Mouse (Mus musculus): ENCODE measurements around the gene Fxyd3. TPM values are rescaled to one million over a fixed set of nuclear protein-coding genes. Genes with fewer than 3 reads are reported as not detected.

Fxyd3 gene
- polyA plus RNA-seq, 1 experiment from 2014 or later, result 0.43 TPM

DNA sequence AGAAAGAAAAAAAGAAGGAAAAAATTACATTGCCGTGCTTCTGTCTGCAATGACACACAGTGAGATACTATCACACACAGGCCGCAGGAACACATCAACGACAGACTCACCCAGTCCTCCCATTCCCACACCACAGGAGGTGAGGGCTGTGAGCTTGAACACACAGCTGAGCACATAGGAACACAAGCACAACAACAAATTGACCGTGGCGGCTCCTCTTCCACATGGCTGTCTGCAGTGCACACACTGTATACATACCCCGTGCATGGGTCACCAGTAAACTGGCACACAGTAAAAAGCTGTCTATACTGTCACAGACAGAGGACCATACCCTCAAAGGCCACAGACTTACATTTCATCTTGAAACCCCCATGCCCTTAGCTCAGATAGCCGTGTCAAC lies 20.1 kb downstream of the Fxyd3 start:
- H3K4me3 ChIP-seq (ENCODE audit: low read length), result no peak overlapping the region
- no peaks in the 10 kb centered on the region for H3K36me3 ChIP-seq (ENCODE audit: control insufficient read depth, insufficient read depth, low read length)
- peaks cover 14% of the 10 kb centered on the region for H3K4me1 ChIP-seq (ENCODE audit: control insufficient read depth, insufficient read depth, low read depth, low read length)
- no peak for ATAC-seq
- peaks cover 12% of the 10 kb centered on the region for H3K27me3 ChIP-seq (replicated peaks; ENCODE audit: control insufficient read depth, insufficient read depth, low read length)
- WGBS, result 71% methylated on average over 7 of the region's 7 CpGs
- H3K27ac ChIP-seq (ENCODE audit: low read depth, low read length), result no peak overlapping the region
- H3K4me2 ChIP-seq (ENCODE audit: low read length), result no peak overlapping the region
- H3K9ac ChIP-seq (ENCODE audit: low read depth, low read length), result no peak overlapping the region
- no peaks in the 10 kb centered on the region for H3K9me3 ChIP-seq (ENCODE audit: control insufficient read depth, low read length)

GRCm38 (mm10) chr7:31055883-31056282 lies 20.6 kb downstream of the Fxyd3 start:
- no peaks in the 10 kb centered on the region for H3K9me3 ChIP-seq (ENCODE audit: control insufficient read depth, low read length)
- no peak overlapping the region for H3K4me3 ChIP-seq (ENCODE audit: low read length)
- no peaks in the 10 kb centered on the region for H3K36me3 ChIP-seq (ENCODE audit: control insufficient read depth, insufficient read depth, low read length)
- no peak overlapping the region for H3K27ac ChIP-seq (ENCODE audit: low read depth, low read length)
- H3K27me3 ChIP-seq (replicated peaks; ENCODE audit: control insufficient read depth, insufficient read depth, low read length), result peaks cover 17% of the 10 kb centered on the region
- 20% methylated on average over 3 of the region's 4 CpGs for WGBS
- H3K9ac ChIP-seq (ENCODE audit: low read depth, low read length), result no peak overlapping the region
- no peak for ATAC-seq
- no peak overlapping the region for H3K4me2 ChIP-seq (ENCODE audit: low read length)
- peaks cover 20% of the 10 kb centered on the region for H3K4me1 ChIP-seq (ENCODE audit: control insufficient read depth, insufficient read depth, low read depth, low read length)

- no peak for ATAC-seq
- H3K4me3 ChIP-seq (ENCODE audit: low read length), result peak overlapping the region; percentile 5; the same call in 1 of the 2 replicates
- WGBS, result 11% methylated on average over 10 of the region's 10 CpGs
These were observed 21.1 kb downstream of the Fxyd3 start for GRCm38 (mm10) chr7:31055354-31055824.

DNA sequence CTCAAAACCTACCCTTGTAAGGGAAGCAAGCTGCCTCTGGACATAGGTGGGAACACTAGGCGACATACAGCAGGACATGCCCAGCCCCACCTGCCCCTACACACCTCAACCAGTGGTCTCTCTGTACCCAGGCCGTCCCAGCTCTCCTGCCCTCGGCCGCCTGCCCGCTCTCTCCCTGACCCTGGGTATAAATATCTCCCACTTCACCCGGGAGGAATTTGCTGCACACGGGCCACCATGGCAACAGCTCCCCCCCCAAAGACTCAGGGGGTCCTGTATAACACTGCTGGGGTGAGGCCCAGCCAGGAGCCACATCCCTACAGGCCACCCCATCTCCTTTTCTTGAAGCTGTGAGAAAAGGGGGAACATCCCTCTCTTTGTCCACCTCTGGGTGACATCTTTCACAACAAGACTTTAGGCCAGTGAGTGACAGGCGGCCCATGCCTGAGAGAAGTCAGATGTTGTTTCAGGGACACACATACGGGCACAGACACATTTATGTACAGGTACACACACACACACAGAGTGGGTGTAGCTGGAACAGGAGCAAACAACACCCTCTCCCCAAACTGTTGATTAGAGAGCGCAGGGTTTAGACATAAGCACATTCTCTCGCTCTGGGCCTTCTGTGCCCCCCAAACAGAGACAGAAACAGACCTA lies 21.7 kb downstream of the Fxyd3 start:
- H3K27me3 ChIP-seq (replicated peaks; ENCODE audit: control insufficient read depth, insufficient read depth, low read length), result peaks cover 19% of the 10 kb centered on the region
- no peaks in the 10 kb centered on the region for H3K36me3 ChIP-seq (ENCODE audit: control insufficient read depth, insufficient read depth, low read length)
- H3K4me2 ChIP-seq (ENCODE audit: low read length), result peak overlapping the region; percentile 8; the same call in 1 of the 2 replicates
- peaks cover 29% of the 10 kb centered on the region for H3K4me1 ChIP-seq (ENCODE audit: control insufficient read depth, insufficient read depth, low read depth, low read length)
- H3K9me3 ChIP-seq (ENCODE audit: control insufficient read depth, low read length), result no peaks in the 10 kb centered on the region
- no peak overlapping the region for H3K4me3 ChIP-seq (ENCODE audit: low read length)
- no peak overlapping the region for H3K27ac ChIP-seq (ENCODE audit: low read depth, low read length)
- no peak for ATAC-seq
- WGBS, result 44% methylated on average over 11 of the region's 11 CpGs
- H3K9ac ChIP-seq (ENCODE audit: low read depth, low read length), result no peak overlapping the region

More at GRCm38 (mm10) chr7:31055354-31055824, 21.1 kb downstream of the Fxyd3 start:
- Histone ChIP-seq H3K36me3 (ENCODE audit: control insufficient read depth, insufficient read depth, low read length) (no peaks in the 10 kb centered on the region), H3K9me3 (ENCODE audit: control insufficient read depth, low read length) (no peaks in the 10 kb centered on the region), H3K4me2 (ENCODE audit: low read length) (peak overlapping the region; percentile 5; the same call in 1 of the 2 replicates), H3K27ac (ENCODE audit: low read depth, low read length) (no peak overlapping the region), H3K4me1 (ENCODE audit: control insufficient read depth, insufficient read depth, low read depth, low read length) (peaks cover 23% of the 10 kb centered on the region), H3K9ac (ENCODE audit: low read depth, low read length) (0 out of 2 replicates have a peak overlapping the region, but pooled peaks have one; percentile 1), H3K27me3 (replicated peaks; ENCODE audit: control insufficient read depth, insufficient read depth, low read length) (peaks cover 19% of the 10 kb centered on the region)

- no peaks in the 10 kb centered on the region for H3K9me3 ChIP-seq (ENCODE audit: control insufficient read depth, low read length)
- no peak overlapping the region for H3K4me3 ChIP-seq (ENCODE audit: low read length)
- H3K9ac ChIP-seq (ENCODE audit: low read depth, low read length), result no peak overlapping the region
- no peaks in the 10 kb centered on the region for H3K36me3 ChIP-seq (ENCODE audit: control insufficient read depth, insufficient read depth, low read length)
- whole genome bisulfite sequencing, result 27% methylated on average over 10 of the region's 10 CpGs
- no peak overlapping the region for H3K27ac ChIP-seq (ENCODE audit: low read depth, low read length)
- H3K4me1 ChIP-seq (ENCODE audit: control insufficient read depth, insufficient read depth, low read depth, low read length), result peaks cover 33% of the 10 kb centered on the region
- peaks cover 19% of the 10 kb centered on the region for H3K27me3 ChIP-seq (replicated peaks; ENCODE audit: control insufficient read depth, insufficient read depth, low read length)
- H3K4me2 ChIP-seq (ENCODE audit: low read length), result no peak overlapping the region
- no peak for ATAC-seq
These were observed 22.5 kb downstream of the Fxyd3 start for GRCm38 (mm10) chr7:31053882-31054447.

DNA sequence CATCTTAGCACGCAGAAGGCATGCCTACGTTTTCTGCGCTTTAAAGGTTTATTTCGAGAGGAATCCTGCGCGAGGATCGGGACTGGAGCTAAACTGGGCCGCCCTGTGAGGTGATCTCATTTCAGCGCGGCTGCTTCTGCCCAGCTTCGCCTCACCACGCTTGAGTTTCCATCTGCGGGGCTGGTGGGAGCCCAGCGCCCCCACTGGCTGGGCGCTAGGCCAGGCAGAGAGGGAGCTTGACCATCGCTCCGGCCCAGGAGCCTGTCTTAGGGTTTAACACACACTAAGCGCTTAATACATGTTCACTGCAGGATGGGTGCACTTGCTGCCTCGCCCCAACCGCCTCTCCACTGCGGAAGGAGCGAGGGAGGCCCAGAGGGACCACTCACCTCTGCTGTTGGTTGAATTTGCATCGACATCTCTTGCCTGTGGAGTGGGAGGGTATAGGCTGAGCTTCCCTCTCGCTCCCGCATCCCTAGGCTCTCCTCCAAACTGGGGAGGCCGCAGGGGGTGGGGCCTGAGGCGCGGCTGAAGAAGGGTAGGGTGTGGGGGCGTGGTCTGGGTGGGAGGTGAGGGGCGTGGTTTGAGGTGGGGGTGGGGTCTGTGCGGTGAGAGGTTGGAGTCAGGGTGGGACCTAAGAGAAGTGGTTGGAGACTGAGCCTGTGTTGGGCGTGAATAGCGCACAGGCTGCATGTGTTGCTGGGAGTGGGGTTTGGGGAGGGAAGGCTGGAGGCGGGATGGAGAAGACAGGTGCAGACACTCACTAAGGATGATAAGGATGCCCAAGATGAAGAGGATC lies 23.7 kb downstream of the Fxyd3 start:
- no peaks in the 10 kb centered on the region for H3K9me3 ChIP-seq (ENCODE audit: control insufficient read depth, low read length)
- WGBS, result 2% methylated on average over 33 of the region's 34 CpGs
- H3K27ac ChIP-seq (ENCODE audit: low read depth, low read length), result no peak overlapping the region
- H3K36me3 ChIP-seq (ENCODE audit: control insufficient read depth, insufficient read depth, low read length), result no peaks in the 10 kb centered on the region
- peaks cover 33% of the 10 kb centered on the region for H3K4me1 ChIP-seq (ENCODE audit: control insufficient read depth, insufficient read depth, low read depth, low read length)
- ATAC-seq, result peak; percentile 15; the same call in 1 of the 2 replicates
- peak overlapping the region; percentile 21 for H3K4me3 ChIP-seq (ENCODE audit: low read length)
- peaks cover 19% of the 10 kb centered on the region for H3K27me3 ChIP-seq (replicated peaks; ENCODE audit: control insufficient read depth, insufficient read depth, low read length)
- H3K4me2 ChIP-seq (ENCODE audit: low read length), result peak overlapping the region; percentile 66
- peak overlapping the region; percentile 41 for H3K9ac ChIP-seq (ENCODE audit: low read depth, low read length)

- Histone ChIP-seq H3K4me2 (ENCODE audit: low read length) (peak overlapping the region; percentile 66), H3K9ac (ENCODE audit: low read depth, low read length) (peak overlapping the region; percentile 41), H3K27ac (ENCODE audit: low read depth, low read length) (no peak overlapping the region), H3K4me1 (ENCODE audit: control insufficient read depth, insufficient read depth, low read depth, low read length) (peaks cover 33% of the 10 kb centered on the region), H3K9me3 (ENCODE audit: control insufficient read depth, low read length) (no peaks in the 10 kb centered on the region), H3K27me3 (replicated peaks; ENCODE audit: control insufficient read depth, insufficient read depth, low read length) (peaks cover 19% of the 10 kb centered on the region), H3K36me3 (ENCODE audit: control insufficient read depth, insufficient read depth, low read length) (no peaks in the 10 kb centered on the region), H3K4me3 (ENCODE audit: low read length) (peak overlapping the region; percentile 21)
- no peak for ATAC-seq
- 3% methylated on average over 22 of the region's 22 CpGs for WGBS
These were observed 24.3 kb downstream of the Fxyd3 start for GRCm38 (mm10) chr7:31052251-31052635.

GRCm38 (mm10) chr7:31051321-31052021 lies 25.0 kb downstream of the Fxyd3 start, which contains the start of gene Fxyd7:
TSS of gene Fxyd7 (minus strand) at chr7:31051467.
- WGBS, result 2% methylated on average over 20 of the region's 28 CpGs
- Histone ChIP-seq H3K4me1 (ENCODE audit: control insufficient read depth, insufficient read depth, low read depth, low read length) (peaks cover 33% of the 10 kb centered on the region), H3K36me3 (ENCODE audit: control insufficient read depth, insufficient read depth, low read length) (no peaks in the 10 kb centered on the region), H3K9ac (ENCODE audit: low read depth, low read length) (peak within 1 kb of the TSS; percentile 71), H3K4me2 (ENCODE audit: low read length) (peak within 1 kb of the TSS; percentile 66), H3K9me3 (ENCODE audit: control insufficient read depth, low read length) (no peaks in the 10 kb centered on the region), H3K27me3 (replicated peaks; ENCODE audit: control insufficient read depth, insufficient read depth, low read length) (peaks cover 19% of the 10 kb centered on the region), H3K27ac (ENCODE audit: low read depth, low read length) (peak within 1 kb of the TSS; percentile 68), H3K4me3 (ENCODE audit: low read length) (peak within 1 kb of the TSS; percentile 52)
- ATAC-seq, result peak; percentile 53

Data from hindbrain, embryonic 16.5 days (tissue).